Mouse (Mus musculus) thymus, adult 2 months (tissue): ENCODE data around the gene Fli1. TPM values are rescaled to one million over a fixed set of nuclear protein-coding genes. Genes with fewer than 3 reads are reported as not detected.

ENCODE experiments used
- DNase-seq: peaks from one replicate; pipeline ENCODE4 v3.0.0; 2021
- H3K27ac ChIP-seq: fragments of 200-500 bp; 2 replicates; pipeline ENCODE4 v1.5.1; 2012; ENCODE audit warnings: low read length, control low read depth; ENCODE audit not compliant: control insufficient read depth, insufficient read depth
- H3K27me3 ChIP-seq: fragments of 200-500 bp; 2 replicates; pipeline ENCODE4 v1.6.1; 2012; ENCODE audit warnings: mild to moderate bottlenecking, low read length, moderate library complexity, mixed read lengths; ENCODE audit not compliant: control insufficient read depth, insufficient read depth
- H3K36me3 ChIP-seq: fragments of 200-500 bp; 2 replicates; pipeline ENCODE4 v1.6.1; 2012; ENCODE audit warnings: mild to moderate bottlenecking, low read length, moderate library complexity; ENCODE audit not compliant: control insufficient read depth, insufficient read depth
- H3K4me1 ChIP-seq: fragments of 200-500 bp; replicated peaks from 2 replicates; pipeline ENCODE4 v1.6.1; 2012; ENCODE audit warnings: low read length; ENCODE audit not compliant: control insufficient read depth, insufficient read depth
- H3K4me3 ChIP-seq: fragments of 200-500 bp; 2 replicates; pipeline ENCODE4 v1.5.1; 2012; ENCODE audit warnings: mild to moderate bottlenecking, low read length, control low read depth, moderate library complexity; ENCODE audit not compliant: control insufficient read depth, insufficient read depth
- CTCF ChIP-seq: fragments of 200-500 bp; IDR thresholded peaks from 2 replicates; pipeline ENCODE4 v1.5.1; 2012; ENCODE audit warnings: mild to moderate bottlenecking, control low read depth, low read length, moderate library complexity, borderline replicate concordance; ENCODE audit not compliant: control insufficient read depth, poor library complexity, insufficient read depth; ENCODE audit errors: extremely low read depth
- POLR2A ChIP-seq: fragments of 200-500 bp; IDR thresholded peaks from 2 replicates; pipeline ENCODE4 v1.6.1; 2012; ENCODE audit warnings: mild to moderate bottlenecking, low read length, control low read depth, moderate library complexity; ENCODE audit not compliant: control insufficient read depth, poor library complexity, insufficient read depth; ENCODE audit errors: extremely low read depth
- WGBS: fragments of 180-500 bp; shearing (Covaris S2); methylation state at CpG from one replicate; pipeline ENCODE4 v1.1.7; 2018; 5-methylcytosine and 5-hydroxymethylcytosine counted together
- polyA plus RNA-seq: library from polyadenylated mRNA; depleted of rRNA; stranded (reverse); fragments of >200 nt; gene quantifications from 2 replicates; pipeline ENCODE4 v1.2.3, GENCODE M21; 2012

Gene Fli1
- polyA plus RNA-seq, 1 experiment = 28.5 TPM

- no peaks in the 10 kb centered on the region for H3K36me3 ChIP-seq
- 34% methylated on average over 8 of the region's 8 CpGs for WGBS
- DNase-seq = peak; percentile 25
- H3K27me3 ChIP-seq = no peaks in the 10 kb centered on the region
- peak overlapping the region; percentile 42 for H3K4me3 ChIP-seq
- peaks cover 84% of the 10 kb centered on the region for H3K4me1 ChIP-seq
- TF ChIP-seq POLR2A (no peak), CTCF (no peak)
- H3K27ac ChIP-seq = peak overlapping the region; percentile 100
These were observed 34.5 kb downstream of the Fli1 start for GRCm38 (mm10) chr9:32508118-32508517.

- 14% methylated on average over 15 of the region's 15 CpGs for WGBS
- Histone ChIP-seq H3K4me3 (peak overlapping the region; percentile 42), H3K36me3 (no peaks in the 10 kb centered on the region), H3K27ac (peak overlapping the region; percentile 100), H3K27me3 (no peaks in the 10 kb centered on the region), H3K4me1 (peaks cover 80% of the 10 kb centered on the region)
- TF ChIP-seq CTCF = no peak
- no peak for TF ChIP-seq POLR2A
- DNase-seq = peak; percentile 59
These were observed 35.5 kb downstream of the Fli1 start for GRCm38 (mm10) chr9:32506866-32507861.

GRCm38 (mm10) chr9:32506161-32506560 is 36.5 kb downstream of the Fli1 start:
- no peak overlapping the region for H3K4me3 ChIP-seq
- no peaks in the 10 kb centered on the region for H3K27me3 ChIP-seq
- peaks cover 78% of the 10 kb centered on the region for H3K4me1 ChIP-seq
- DNase-seq = peak; percentile 59
- no peaks in the 10 kb centered on the region for H3K36me3 ChIP-seq
- 2% methylated on average over 8 of the region's 8 CpGs for WGBS
- TF ChIP-seq CTCF = no peak
- 0 out of 2 replicates have a peak, but pooled peaks have one; percentile 28 for TF ChIP-seq POLR2A
- H3K27ac ChIP-seq = peak overlapping the region; percentile 100

- Histone ChIP-seq H3K4me3 (no peak overlapping the region), H3K4me1 (peaks cover 79% of the 10 kb centered on the region), H3K36me3 (no peaks in the 10 kb centered on the region), H3K27ac (peak overlapping the region; percentile 100), H3K27me3 (no peaks in the 10 kb centered on the region)
- TF ChIP-seq CTCF = no peak
- TF ChIP-seq POLR2A = no peak
- WGBS = 45% methylated on average over 7 of the region's 7 CpGs
- no peak for DNase-seq
These were observed 37.1 kb downstream of the Fli1 start for GRCm38 (mm10) chr9:32505460-32506075.

DNA sequence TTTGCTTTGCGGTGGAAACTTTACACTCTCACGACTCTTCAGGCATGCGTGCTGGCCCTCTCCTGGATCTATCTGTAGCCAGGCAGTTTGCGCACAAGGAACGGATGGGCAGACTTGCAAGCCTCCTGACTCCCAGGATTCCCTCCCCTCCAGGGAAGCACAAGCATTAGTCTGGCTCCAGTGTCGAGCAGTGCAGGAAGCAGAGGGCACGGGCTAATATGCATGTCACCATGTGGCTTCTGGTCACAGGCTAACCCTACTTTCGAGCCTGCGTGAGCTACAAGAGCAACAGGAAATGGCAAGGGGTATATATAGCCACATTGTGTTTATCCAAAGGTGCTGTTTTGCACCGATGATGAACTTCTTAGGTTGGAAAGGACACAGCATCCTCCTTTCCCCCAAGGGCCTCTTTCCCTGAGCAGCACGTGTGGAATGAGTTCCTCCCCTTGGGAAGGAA is 38.6 kb downstream of the Fli1 start:
- TF ChIP-seq POLR2A (no peak), CTCF (no peak)
- no peak for DNase-seq
- H3K4me1 ChIP-seq = peaks cover 81% of the 10 kb centered on the region
- no peak overlapping the region for H3K4me3 ChIP-seq
- no peaks in the 10 kb centered on the region for H3K27me3 ChIP-seq
- 28% methylated on average over 11 of the region's 11 CpGs for WGBS
- peak overlapping the region; percentile 69 for H3K27ac ChIP-seq
- no peaks in the 10 kb centered on the region for H3K36me3 ChIP-seq

DNA sequence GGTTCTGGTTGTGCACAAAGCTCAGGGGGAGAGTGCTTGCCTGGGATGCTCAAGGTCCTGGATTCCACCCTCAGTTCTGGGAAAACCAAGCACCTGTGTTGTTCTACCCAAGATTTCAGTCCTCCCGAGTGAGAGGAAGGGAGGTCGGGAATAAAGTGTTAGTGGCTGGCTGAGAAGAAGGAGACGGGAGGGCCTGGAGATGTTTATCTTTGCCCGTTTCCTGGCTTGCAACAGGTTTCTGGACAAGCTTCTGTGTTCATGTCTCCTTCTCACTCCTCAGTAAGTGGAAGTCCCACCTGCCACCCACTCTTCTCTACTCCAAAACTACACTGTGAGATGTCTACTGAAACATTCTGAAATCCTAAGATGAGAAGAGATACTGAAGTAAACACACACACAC is 39.2 kb downstream of the Fli1 start:
- WGBS = 14% methylated on average over 4 of the region's 4 CpGs
- H3K27me3 ChIP-seq = no peaks in the 10 kb centered on the region
- peaks cover 79% of the 10 kb centered on the region for H3K4me1 ChIP-seq
- H3K36me3 ChIP-seq = no peaks in the 10 kb centered on the region
- H3K27ac ChIP-seq = peak overlapping the region; percentile 67
- TF ChIP-seq CTCF = no peak
- no peak for TF ChIP-seq POLR2A
- H3K4me3 ChIP-seq = no peak overlapping the region
- no peak for DNase-seq
